Mouse (Mus musculus): ENCODE results near the gene Lrrc3b.

DNA sequence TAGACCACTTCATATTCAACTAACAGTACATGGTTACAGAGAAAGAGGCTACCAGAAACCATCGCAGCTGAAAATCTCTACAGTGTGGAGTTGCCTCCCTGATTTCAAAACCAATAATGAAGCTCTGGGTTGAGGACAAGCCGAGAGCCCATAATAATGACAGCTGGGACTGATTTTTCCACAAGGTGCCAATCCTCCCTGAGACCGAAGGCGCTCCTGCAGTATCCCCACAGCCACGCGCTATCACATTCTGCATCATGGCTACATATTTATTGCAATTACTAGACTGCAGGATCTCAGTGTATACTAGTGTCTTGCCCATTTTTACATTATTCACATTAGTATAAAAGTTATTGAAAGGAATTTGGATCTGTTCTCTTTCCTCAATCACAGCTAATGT lies 73.7 kb downstream of the Lrrc3b start:
- TF ChIP-seq EP300 (IDR thresholded peaks at IDR 0.05; ENCODE audit: low read depth) (no peak), CTCF (IDR thresholded peaks at IDR 0.05; ENCODE audit: low read depth) (no peak)

Measured in heart, postnatal 0 days (tissue).